Mouse (Mus musculus) neural tube, embryonic 15.5 days (tissue): ENCODE measurements at regions not wholly inside any gene's neighbourhood (a gene's known extent, or its start where the extent isn't known, plus 50 kb on each side); places are given as distances from the start of the nearest gene placed in this dataset.

Experiments used
- ATAC-seq: fragments of 200-750 bp; cut with Nextera tagmentation; 2 replicates; pipeline ENCODE4 v1.8.0; 2017; ENCODE audit warnings: mild to moderate bottlenecking, moderate TSS enrichment, moderate library complexity; ENCODE audit not compliant: low FRiP score
- H3K27ac ChIP-seq: fragments of 300-500 bp; sonication (generic); replicated peaks from 2 replicates; pipeline ENCODE4 v1.5.1; 2015; ENCODE audit warnings: mild to moderate bottlenecking, inconsistent platforms
- H3K27me3 ChIP-seq: fragments of 300-500 bp; sonication (generic); replicated peaks from 2 replicates; pipeline ENCODE4 v1.6.1; 2015; ENCODE audit warnings: inconsistent platforms
- H3K36me3 ChIP-seq: fragments of 300-500 bp; sonication (generic); 2 replicates; pipeline ENCODE4 v1.6.1; 2015; ENCODE audit warnings: inconsistent platforms
- H3K4me1 ChIP-seq: fragments of 300-500 bp; sonication (generic); 2 replicates; pipeline ENCODE4 v1.6.1; 2015; ENCODE audit warnings: inconsistent platforms
- H3K4me2 ChIP-seq: fragments of 300-500 bp; sonication (generic); 2 replicates; pipeline ENCODE4 v1.6.1; 2015; ENCODE audit warnings: inconsistent platforms, mild to moderate bottlenecking, moderate library complexity
- H3K4me3 ChIP-seq: fragments of 300-500 bp; sonication (generic); replicated peaks from 2 replicates; pipeline ENCODE4 v1.5.1; 2015; ENCODE audit warnings: mild to moderate bottlenecking, inconsistent platforms
- H3K9ac ChIP-seq: fragments of 300-500 bp; sonication (generic); replicated peaks from 2 replicates; pipeline ENCODE4 v1.6.1; 2015; ENCODE audit warnings: mild to moderate bottlenecking, inconsistent platforms
- H3K9me3 ChIP-seq: fragments of 300-500 bp; sonication (generic); replicated peaks from 2 replicates; pipeline ENCODE4 v1.6.1; 2016; ENCODE audit warnings: inconsistent platforms
- WGBS: fragments of 180-500 bp; shearing (Covaris S2); methylation state at CpG from one replicate; pipeline ENCODE4 v1.1.7; 2015; ENCODE audit warnings: mixed read lengths; 5-methylcytosine and 5-hydroxymethylcytosine counted together

GRCm38 (mm10) chr2:166245219-166245618 lies 89.8 kb upstream of the Sulf2 start:
- Histone ChIP-seq H3K27ac (no peak overlapping the region), H3K9ac (no peak overlapping the region), H3K4me3 (no peak overlapping the region), H3K27me3 (0 out of 2 replicates have a peak, but pooled peaks cover 3% of the 10 kb centered on the region), H3K9me3 (no peaks in the 10 kb centered on the region), H3K4me2 (no peak overlapping the region), H3K36me3 (no peaks in the 10 kb centered on the region), H3K4me1 (peaks cover 21% of the 10 kb centered on the region)
- 58% methylated on average over 8 of the region's 8 CpGs for WGBS
- ATAC-seq = no peak

GRCm38 (mm10) chr2:166242786-166243521 lies 87.5 kb upstream of the Sulf2 start:
- no peak for ATAC-seq

GRCm38 (mm10) chr2:166241310-166241709 lies 85.8 kb upstream of the Sulf2 start:
- Histone ChIP-seq H3K36me3 (no peaks in the 10 kb centered on the region), H3K4me3 (no peak overlapping the region), H3K4me1 (peaks cover 21% of the 10 kb centered on the region), H3K9me3 (no peaks in the 10 kb centered on the region), H3K9ac (no peak overlapping the region), H3K27ac (no peak overlapping the region), H3K27me3 (0 out of 2 replicates have a peak, but pooled peaks cover 3% of the 10 kb centered on the region), H3K4me2 (no peak overlapping the region)
- ATAC-seq = no peak
- WGBS = 97% methylated on average over 3 of the region's 3 CpGs

More at GRCm38 (mm10) chr2:166242786-166243521, 87.5 kb upstream of the Sulf2 start:
- Histone ChIP-seq H3K9me3 (no peaks in the 10 kb centered on the region), H3K4me2 (no peak overlapping the region), H3K9ac (no peak overlapping the region), H3K4me1 (peaks cover 19% of the 10 kb centered on the region), H3K4me3 (no peak overlapping the region), H3K27ac (0 out of 2 replicates have a peak overlapping the region, but pooled peaks have one; percentile 30), H3K36me3 (no peaks in the 10 kb centered on the region), H3K27me3 (0 out of 2 replicates have a peak, but pooled peaks cover 3% of the 10 kb centered on the region)
- 66% methylated on average over 14 of the region's 14 CpGs for WGBS

- H3K36me3 ChIP-seq = no peaks in the 10 kb centered on the region
- no peak overlapping the region for H3K4me2 ChIP-seq
- peaks cover 21% of the 10 kb centered on the region for H3K4me1 ChIP-seq
- WGBS = 78% methylated on average over 4 of the region's 4 CpGs
- ATAC-seq = no peak
- no peaks in the 10 kb centered on the region for H3K27me3 ChIP-seq
- H3K4me3 ChIP-seq = no peak overlapping the region
- H3K9ac ChIP-seq = no peak overlapping the region
- H3K9me3 ChIP-seq = no peaks in the 10 kb centered on the region
- no peak overlapping the region for H3K27ac ChIP-seq
Measured at GRCm38 (mm10) chr2:166240056-166240455, 84.6 kb upstream of the Sulf2 start.

GRCm38 (mm10) chr2:166237554-166238269 lies 82.2 kb upstream of the Sulf2 start:
- ATAC-seq = peak; percentile 69
- H3K4me2 ChIP-seq = no peak overlapping the region
- H3K27ac ChIP-seq = peak overlapping the region; percentile 43
- H3K36me3 ChIP-seq = no peaks in the 10 kb centered on the region
- no peak overlapping the region for H3K9ac ChIP-seq
- 19% methylated on average over 13 of the region's 13 CpGs for WGBS
- no peaks in the 10 kb centered on the region for H3K9me3 ChIP-seq
- H3K4me3 ChIP-seq = no peak overlapping the region
- H3K27me3 ChIP-seq = 0 out of 2 replicates have a peak, but pooled peaks cover 2% of the 10 kb centered on the region
- peaks cover 20% of the 10 kb centered on the region for H3K4me1 ChIP-seq

GRCm38 (mm10) chr2:166236102-166236501 lies 80.6 kb upstream of the Sulf2 start:
- Histone ChIP-seq H3K27ac (no peak overlapping the region), H3K4me2 (no peak overlapping the region), H3K9ac (no peak overlapping the region), H3K36me3 (no peaks in the 10 kb centered on the region), H3K4me3 (no peak overlapping the region), H3K27me3 (0 out of 2 replicates have a peak, but pooled peaks cover 2% of the 10 kb centered on the region), H3K9me3 (no peaks in the 10 kb centered on the region), H3K4me1 (peaks cover 17% of the 10 kb centered on the region)
- ATAC-seq = no peak
- WGBS = 75% methylated on average over 5 of the region's 5 CpGs

- Histone ChIP-seq H3K4me1 (peaks cover 17% of the 10 kb centered on the region), H3K9ac (no peak overlapping the region), H3K27ac (no peak overlapping the region), H3K4me3 (no peak overlapping the region), H3K4me2 (no peak overlapping the region), H3K9me3 (no peaks in the 10 kb centered on the region), H3K36me3 (no peaks in the 10 kb centered on the region), H3K27me3 (peaks cover 2% of the 10 kb centered on the region; the same call in 1 of the 2 replicates)
- no peak for ATAC-seq
- WGBS = 86% methylated on average over 7 of the region's 7 CpGs
Measured at GRCm38 (mm10) chr2:166234579-166235212, 79.2 kb upstream of the Sulf2 start.

- WGBS = 85% methylated on average over 1 of the region's 1 CpGs
Measured at GRCm38 (mm10) chr2:166233246-166233645, 77.8 kb upstream of the Sulf2 start.

GRCm38 (mm10) chr2:166232376-166232775 lies 76.9 kb upstream of the Sulf2 start:
- H3K4me2 ChIP-seq = no peak overlapping the region
- H3K9ac ChIP-seq = no peak overlapping the region
- peaks cover 2% of the 10 kb centered on the region for H3K4me1 ChIP-seq
- no peaks in the 10 kb centered on the region for H3K9me3 ChIP-seq
- no peak for ATAC-seq
- no peak overlapping the region for H3K27ac ChIP-seq
- WGBS = 47% methylated on average over 3 of the region's 3 CpGs
- no peak overlapping the region for H3K4me3 ChIP-seq
- no peaks in the 10 kb centered on the region for H3K36me3 ChIP-seq
- H3K27me3 ChIP-seq = peaks cover 2% of the 10 kb centered on the region; the same call in 1 of the 2 replicates

More at GRCm38 (mm10) chr2:166233246-166233645, 77.8 kb upstream of the Sulf2 start:
- ATAC-seq = no peak
- H3K27ac ChIP-seq = no peak overlapping the region
- no peak overlapping the region for H3K4me3 ChIP-seq
- H3K9me3 ChIP-seq = no peaks in the 10 kb centered on the region
- H3K27me3 ChIP-seq = peaks cover 2% of the 10 kb centered on the region; the same call in 1 of the 2 replicates
- H3K4me1 ChIP-seq = peaks cover 10% of the 10 kb centered on the region
- no peak overlapping the region for H3K4me2 ChIP-seq
- no peak overlapping the region for H3K9ac ChIP-seq
- H3K36me3 ChIP-seq = no peaks in the 10 kb centered on the region

- H3K4me3 ChIP-seq = no peak overlapping the region
- peaks cover 2% of the 10 kb centered on the region; the same call in 1 of the 2 replicates for H3K27me3 ChIP-seq
- H3K36me3 ChIP-seq = no peaks in the 10 kb centered on the region
- no peak for ATAC-seq
- H3K4me1 ChIP-seq = no peaks in the 10 kb centered on the region
- 83% methylated on average over 6 of the region's 6 CpGs for WGBS
- H3K9ac ChIP-seq = no peak overlapping the region
- H3K27ac ChIP-seq = no peak overlapping the region
- H3K4me2 ChIP-seq = no peak overlapping the region
- no peaks in the 10 kb centered on the region for H3K9me3 ChIP-seq
Measured at GRCm38 (mm10) chr2:166230617-166231016, 75.2 kb upstream of the Sulf2 start.

GRCm38 (mm10) chr2:166228356-166228755 lies 72.9 kb upstream of the Sulf2 start:
- Histone ChIP-seq H3K4me3 (no peak overlapping the region), H3K4me2 (no peak overlapping the region), H3K27me3 (no peaks in the 10 kb centered on the region; the same call in 1 of the 2 replicates), H3K36me3 (no peaks in the 10 kb centered on the region), H3K9ac (no peak overlapping the region), H3K4me1 (no peaks in the 10 kb centered on the region), H3K9me3 (no peaks in the 10 kb centered on the region), H3K27ac (no peak overlapping the region)
- ATAC-seq = no peak
- 64% methylated on average over 6 of the region's 6 CpGs for WGBS
